Mouse (Mus musculus) neural tube, embryonic 15.5 days (tissue): ENCODE data around the gene Frmd4b. TPM values are rescaled to one million over a fixed set of nuclear protein-coding genes. Genes with fewer than 3 reads are reported as not detected.

Experiments used
- ATAC-seq: fragments of 200-750 bp; cut with Nextera tagmentation; 2 replicates; pipeline ENCODE4 v1.8.0; 2017; ENCODE audit warnings: mild to moderate bottlenecking, moderate TSS enrichment, moderate library complexity; ENCODE audit not compliant: low FRiP score
- H3K27ac ChIP-seq: fragments of 300-500 bp; sonication (generic); replicated peaks from 2 replicates; pipeline ENCODE4 v1.5.1; 2015; ENCODE audit warnings: mild to moderate bottlenecking, inconsistent platforms
- H3K27me3 ChIP-seq: fragments of 300-500 bp; sonication (generic); replicated peaks from 2 replicates; pipeline ENCODE4 v1.6.1; 2015; ENCODE audit warnings: inconsistent platforms
- H3K36me3 ChIP-seq: fragments of 300-500 bp; sonication (generic); 2 replicates; pipeline ENCODE4 v1.6.1; 2015; ENCODE audit warnings: inconsistent platforms
- H3K4me1 ChIP-seq: fragments of 300-500 bp; sonication (generic); 2 replicates; pipeline ENCODE4 v1.6.1; 2015; ENCODE audit warnings: inconsistent platforms
- H3K4me2 ChIP-seq: fragments of 300-500 bp; sonication (generic); 2 replicates; pipeline ENCODE4 v1.6.1; 2015; ENCODE audit warnings: inconsistent platforms, mild to moderate bottlenecking, moderate library complexity
- H3K4me3 ChIP-seq: fragments of 300-500 bp; sonication (generic); replicated peaks from 2 replicates; pipeline ENCODE4 v1.5.1; 2015; ENCODE audit warnings: mild to moderate bottlenecking, inconsistent platforms
- H3K9ac ChIP-seq: fragments of 300-500 bp; sonication (generic); replicated peaks from 2 replicates; pipeline ENCODE4 v1.6.1; 2015; ENCODE audit warnings: mild to moderate bottlenecking, inconsistent platforms
- H3K9me3 ChIP-seq: fragments of 300-500 bp; sonication (generic); replicated peaks from 2 replicates; pipeline ENCODE4 v1.6.1; 2016; ENCODE audit warnings: inconsistent platforms
- WGBS: fragments of 180-500 bp; shearing (Covaris S2); methylation state at CpG from one replicate; pipeline ENCODE4 v1.1.7; 2015; ENCODE audit warnings: mixed read lengths; 5-methylcytosine and 5-hydroxymethylcytosine counted together
- polyA plus RNA-seq: library from polyadenylated mRNA; unstranded; fragments of >200 nt; fragmentation: Nextera tagmentation; extraction: Ambion mirVana; gene quantifications from 2 replicates; pipeline ENCODE4 v1.2.1, GENCODE M21; 2015

Gene Frmd4b
- polyA plus RNA-seq, 1 experiment from 2014 or later = 19.8 TPM

DNA sequence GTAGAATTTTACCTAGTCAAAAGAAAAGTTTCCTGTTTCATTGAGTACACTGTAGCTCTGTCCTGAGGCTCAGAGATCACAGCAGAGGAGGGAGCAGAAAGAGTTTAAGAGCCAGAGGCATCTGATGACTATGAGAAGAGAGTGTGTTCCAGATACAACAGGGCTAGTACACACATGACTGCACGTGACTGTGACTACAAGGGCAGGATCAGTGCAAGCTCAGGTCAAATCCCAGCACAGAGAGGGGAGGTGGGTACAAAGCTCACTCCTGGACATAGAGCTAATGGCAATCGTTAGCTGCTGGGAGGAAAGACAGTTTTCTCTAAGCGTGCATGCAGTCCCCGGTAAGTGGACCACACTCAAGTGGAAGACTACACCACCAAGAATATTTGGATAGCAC is 37.6 kb downstream of the Frmd4b start:
- Histone ChIP-seq H3K36me3 (no peaks in the 10 kb centered on the region), H3K27me3 (no peaks in the 10 kb centered on the region), H3K4me1 (peaks cover 35% of the 10 kb centered on the region), H3K4me2 (no peak overlapping the region), H3K9me3 (no peaks in the 10 kb centered on the region), H3K9ac (no peak overlapping the region), H3K27ac (no peak overlapping the region), H3K4me3 (no peak overlapping the region)
- WGBS = 74% methylated on average over 4 of the region's 4 CpGs
- ATAC-seq = no peak

DNA sequence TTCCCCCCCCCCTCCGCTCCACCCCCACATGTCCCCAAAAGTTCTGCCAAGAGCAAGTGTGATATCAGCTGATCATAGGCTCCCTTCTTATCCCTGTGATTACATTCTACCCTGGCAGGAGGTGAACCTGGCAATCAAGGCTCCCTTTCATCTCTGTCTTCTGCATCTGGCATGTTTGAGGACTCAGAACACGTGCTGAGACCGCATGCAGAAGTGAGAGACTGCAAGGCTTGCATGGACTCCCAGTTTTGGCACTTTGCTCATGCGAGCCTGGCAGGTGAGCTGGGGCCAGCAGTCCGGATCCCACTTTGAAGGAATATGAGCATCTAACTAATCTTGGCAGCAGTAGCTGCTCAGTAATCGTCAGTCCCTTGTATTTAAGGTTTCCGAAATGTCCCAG is 39.1 kb downstream of the Frmd4b start:
- H3K27ac ChIP-seq = no peak overlapping the region
- H3K27me3 ChIP-seq = no peaks in the 10 kb centered on the region
- H3K4me3 ChIP-seq = no peak overlapping the region
- ATAC-seq = no peak
- WGBS = 80% methylated on average over 7 of the region's 7 CpGs
- no peaks in the 10 kb centered on the region for H3K36me3 ChIP-seq
- H3K9ac ChIP-seq = no peak overlapping the region
- peaks cover 32% of the 10 kb centered on the region for H3K4me1 ChIP-seq
- no peaks in the 10 kb centered on the region for H3K9me3 ChIP-seq
- H3K4me2 ChIP-seq = no peak overlapping the region

DNA sequence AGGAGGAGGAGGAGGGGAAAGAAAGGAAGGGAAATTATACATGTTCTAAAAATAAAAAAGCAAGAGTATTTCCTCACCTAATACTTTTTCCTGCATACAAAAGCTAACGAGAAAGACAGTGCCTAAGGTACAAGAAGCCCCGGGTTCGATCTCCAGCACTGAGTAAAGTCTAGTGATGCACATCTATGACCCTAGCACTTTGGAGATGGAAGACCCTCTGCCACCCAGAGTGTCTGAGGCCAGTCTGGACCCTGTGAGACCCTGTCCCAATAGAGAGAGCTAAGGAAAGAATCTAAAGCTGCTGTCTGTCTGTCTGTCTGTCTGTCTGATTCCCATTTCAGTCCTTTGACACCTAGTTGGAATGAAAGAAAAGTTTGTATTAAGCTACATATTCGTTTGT is 40.0 kb downstream of the Frmd4b start:
- no peaks in the 10 kb centered on the region for H3K9me3 ChIP-seq
- ATAC-seq = no peak
- H3K9ac ChIP-seq = no peak overlapping the region
- H3K27me3 ChIP-seq = no peaks in the 10 kb centered on the region
- H3K36me3 ChIP-seq = no peaks in the 10 kb centered on the region
- H3K4me3 ChIP-seq = no peak overlapping the region
- WGBS = 47% methylated on average over 4 of the region's 4 CpGs
- no peak overlapping the region for H3K4me2 ChIP-seq
- peaks cover 25% of the 10 kb centered on the region for H3K4me1 ChIP-seq
- H3K27ac ChIP-seq = 0 out of 2 replicates have a peak overlapping the region, but pooled peaks have one; percentile 49

DNA sequence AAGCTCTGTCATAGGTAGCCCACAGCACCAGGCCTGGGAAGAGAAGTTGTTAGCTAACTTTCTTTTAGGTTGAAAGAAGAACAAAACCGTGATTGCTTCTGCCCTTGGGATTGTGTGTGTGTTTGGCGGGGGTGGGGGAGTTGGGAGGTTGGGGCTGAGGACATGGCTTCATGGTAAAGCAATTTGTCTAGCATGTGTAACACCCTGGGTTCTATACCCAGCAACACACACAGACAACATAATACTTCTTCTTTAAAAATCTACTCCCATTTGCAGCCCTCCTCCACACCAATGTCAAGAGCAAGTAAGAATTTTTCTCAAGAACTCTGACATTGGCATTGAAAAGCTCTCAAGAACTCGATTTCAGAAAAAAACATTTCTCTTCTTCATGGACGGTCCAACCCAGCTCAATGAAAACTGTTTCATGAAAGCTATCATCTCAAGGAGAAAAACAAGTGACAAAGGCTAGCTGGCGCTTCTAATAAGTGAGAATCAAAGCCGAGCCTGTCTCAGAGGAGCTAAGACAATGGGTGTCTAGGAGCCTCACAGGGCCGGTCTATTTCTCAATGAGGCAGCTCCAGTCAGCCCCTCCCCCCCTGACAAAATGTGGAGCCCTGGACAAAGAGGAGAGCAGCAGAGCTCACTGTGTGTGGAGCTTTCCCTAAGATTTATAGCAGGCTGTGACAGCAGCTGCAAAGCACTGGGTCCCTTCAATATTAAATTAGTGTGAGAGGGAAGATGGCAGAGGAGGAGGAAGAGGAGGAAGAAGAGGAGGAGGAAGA is 40.6 kb downstream of the Frmd4b start:
- H3K9ac ChIP-seq = no peak overlapping the region
- peak overlapping the region; percentile 49 for H3K27ac ChIP-seq
- WGBS = 13% methylated on average over 7 of the region's 7 CpGs
- ATAC-seq = peak; percentile 79
- peaks cover 25% of the 10 kb centered on the region for H3K4me1 ChIP-seq
- H3K36me3 ChIP-seq = no peaks in the 10 kb centered on the region
- H3K27me3 ChIP-seq = no peaks in the 10 kb centered on the region
- H3K9me3 ChIP-seq = no peaks in the 10 kb centered on the region
- H3K4me2 ChIP-seq = no peak overlapping the region
- no peak overlapping the region for H3K4me3 ChIP-seq

DNA sequence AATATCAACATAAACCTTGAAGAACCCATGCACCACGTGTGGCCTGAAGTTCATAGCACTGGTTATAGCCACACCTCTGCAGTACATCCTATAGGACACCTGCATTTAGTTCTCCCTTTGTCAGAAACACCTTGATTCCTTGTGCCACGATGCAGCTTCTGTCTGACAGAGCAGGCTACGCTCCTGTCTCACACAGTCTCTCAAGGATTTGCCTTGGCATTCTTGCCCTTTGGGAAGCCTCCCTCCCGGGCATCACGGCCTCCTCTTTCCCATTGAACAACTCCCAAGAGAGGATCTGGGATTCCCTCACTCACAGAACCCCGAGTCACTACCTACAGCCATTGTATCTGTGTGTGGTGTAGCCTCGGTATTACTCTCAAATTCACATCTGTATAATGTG is 41.2 kb downstream of the Frmd4b start:
- no peaks in the 10 kb centered on the region for H3K9me3 ChIP-seq
- H3K4me1 ChIP-seq = peaks cover 25% of the 10 kb centered on the region
- no peak overlapping the region for H3K4me3 ChIP-seq
- no peak overlapping the region for H3K9ac ChIP-seq
- H3K36me3 ChIP-seq = no peaks in the 10 kb centered on the region
- ATAC-seq = no peak
- WGBS = 51% methylated on average over 7 of the region's 7 CpGs
- no peak overlapping the region for H3K4me2 ChIP-seq
- no peaks in the 10 kb centered on the region for H3K27me3 ChIP-seq
- no peak overlapping the region for H3K27ac ChIP-seq

DNA sequence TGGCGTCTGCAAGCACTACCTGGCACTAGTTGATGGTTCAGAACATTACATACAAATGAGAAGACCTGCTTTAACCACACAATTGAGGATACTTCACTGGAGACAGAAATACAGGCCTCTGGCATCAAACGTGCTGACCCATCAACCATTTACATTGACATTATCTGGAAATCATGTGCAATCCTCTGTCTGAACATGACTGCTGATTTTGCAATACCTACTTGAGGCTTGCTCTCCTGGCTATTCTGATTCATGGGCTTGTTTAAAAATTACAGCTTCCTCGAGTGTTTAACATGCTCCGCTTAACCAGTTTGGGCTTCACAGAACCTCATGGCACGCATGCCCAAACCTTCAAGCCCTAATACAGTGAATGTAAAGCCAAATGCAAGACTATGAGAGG is 42.4 kb downstream of the Frmd4b start:
- 90% methylated on average over 5 of the region's 5 CpGs for WGBS
- Histone ChIP-seq H3K27ac (no peak overlapping the region), H3K9me3 (no peaks in the 10 kb centered on the region), H3K4me2 (no peak overlapping the region), H3K9ac (no peak overlapping the region), H3K4me3 (no peak overlapping the region), H3K4me1 (peaks cover 25% of the 10 kb centered on the region), H3K27me3 (no peaks in the 10 kb centered on the region), H3K36me3 (no peaks in the 10 kb centered on the region)
- no peak for ATAC-seq

DNA sequence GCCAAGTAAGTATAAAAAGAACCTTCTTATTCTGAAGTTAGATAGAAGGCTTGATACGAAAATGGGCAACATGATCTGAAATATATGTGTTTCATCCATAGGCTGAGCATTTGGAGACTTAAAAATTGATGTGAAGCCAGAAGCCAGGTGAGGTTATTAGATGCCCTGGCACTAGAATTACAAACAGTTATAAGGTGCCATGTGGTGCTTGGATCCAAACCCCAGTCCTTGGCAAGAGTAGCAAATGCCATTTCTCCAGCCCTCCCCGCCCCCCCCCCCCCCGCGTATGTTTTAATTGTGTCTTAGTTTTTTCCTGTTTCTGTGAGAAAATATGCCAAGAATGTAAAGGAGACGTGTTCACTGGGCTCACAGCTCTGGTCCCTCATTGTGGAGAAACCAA is 45.1 kb downstream of the Frmd4b start:
- H3K36me3 ChIP-seq = no peaks in the 10 kb centered on the region
- 91% methylated on average over 5 of the region's 5 CpGs for WGBS

DNA sequence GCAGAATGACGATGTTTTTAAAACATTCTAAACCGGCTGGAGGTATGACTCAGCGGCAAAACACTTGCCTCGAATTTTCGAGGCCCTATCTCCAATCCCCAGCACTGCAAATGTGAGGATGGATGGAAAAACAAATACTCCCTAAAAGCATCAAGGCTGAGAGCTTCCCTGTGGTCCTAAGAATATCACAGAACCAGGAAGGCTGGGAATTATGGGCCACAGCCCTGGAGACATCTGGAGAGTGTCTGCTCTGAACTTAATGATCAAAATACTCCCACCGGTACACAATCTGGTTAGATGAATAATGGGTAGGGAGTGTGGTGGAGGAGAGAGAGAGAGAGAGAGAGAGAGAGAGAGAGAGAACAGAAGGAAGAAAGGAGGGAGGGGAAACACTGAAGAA is 48.8 kb downstream of the Frmd4b start:
- Histone ChIP-seq H3K4me1 (peaks cover 15% of the 10 kb centered on the region; the same call in 1 of the 2 replicates), H3K4me3 (no peak overlapping the region), H3K27me3 (no peaks in the 10 kb centered on the region), H3K9me3 (no peaks in the 10 kb centered on the region), H3K27ac (no peak overlapping the region), H3K36me3 (no peaks in the 10 kb centered on the region), H3K4me2 (no peak overlapping the region), H3K9ac (no peak overlapping the region)
- no peak for ATAC-seq
- 65% methylated on average over 6 of the region's 6 CpGs for WGBS

More for the DNA sequence above, 45.1 kb downstream of the Frmd4b start:
- Histone ChIP-seq H3K4me2 (no peak overlapping the region), H3K9ac (no peak overlapping the region), H3K4me3 (no peak overlapping the region), H3K9me3 (no peaks in the 10 kb centered on the region), H3K4me1 (peaks cover 16% of the 10 kb centered on the region), H3K27ac (no peak overlapping the region), H3K27me3 (no peaks in the 10 kb centered on the region)
- no peak for ATAC-seq

DNA sequence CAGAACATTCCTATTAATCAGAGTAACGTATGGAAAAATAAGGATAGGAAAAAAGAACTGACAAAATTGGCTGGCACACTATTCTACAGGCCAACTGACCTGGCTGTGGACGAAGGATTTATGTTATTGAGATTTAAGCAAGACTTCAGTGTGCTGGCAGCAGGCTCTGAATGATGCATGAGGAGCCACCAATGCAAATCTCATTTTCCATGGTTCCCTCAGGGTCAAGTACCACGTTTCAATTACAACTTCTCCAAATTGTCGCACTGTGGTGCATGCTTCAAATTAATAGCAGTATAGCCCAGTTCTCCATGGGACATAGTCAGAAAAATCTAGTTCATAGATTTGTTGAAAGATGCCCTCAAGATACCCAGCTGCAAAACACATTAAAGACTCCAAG is 50.6 kb downstream of the Frmd4b start:
- Histone ChIP-seq H3K36me3 (no peaks in the 10 kb centered on the region), H3K27me3 (no peaks in the 10 kb centered on the region), H3K4me2 (no peak overlapping the region), H3K27ac (no peak overlapping the region), H3K9ac (no peak overlapping the region), H3K4me3 (no peak overlapping the region), H3K4me1 (peaks cover 15% of the 10 kb centered on the region; the same call in 1 of the 2 replicates), H3K9me3 (no peaks in the 10 kb centered on the region)
- ATAC-seq = no peak; the same call in 1 of the 2 replicates
- 17% methylated on average over 4 of the region's 4 CpGs for WGBS

DNA sequence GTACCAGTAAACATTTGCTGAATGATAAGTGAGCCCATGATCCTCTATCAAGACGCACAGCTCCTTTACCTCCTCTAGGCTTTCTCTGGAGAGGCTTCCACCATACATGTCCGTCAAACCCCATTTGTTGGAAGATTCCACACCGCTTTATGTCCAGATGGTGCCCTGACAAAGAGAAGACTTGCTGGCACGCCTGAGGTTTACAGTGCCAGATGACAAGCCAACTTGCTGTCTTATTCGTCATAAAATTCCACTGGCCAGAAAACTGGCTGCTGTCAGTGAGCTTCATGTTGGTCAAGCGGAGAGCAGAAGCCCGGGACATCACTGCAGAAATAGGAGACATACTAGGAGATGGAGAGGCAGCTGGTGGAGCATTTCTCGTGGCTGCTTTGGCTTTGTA is 60.2 kb downstream of the Frmd4b start:
- no peak overlapping the region; the same call in 1 of the 2 replicates for H3K27ac ChIP-seq

DNA sequence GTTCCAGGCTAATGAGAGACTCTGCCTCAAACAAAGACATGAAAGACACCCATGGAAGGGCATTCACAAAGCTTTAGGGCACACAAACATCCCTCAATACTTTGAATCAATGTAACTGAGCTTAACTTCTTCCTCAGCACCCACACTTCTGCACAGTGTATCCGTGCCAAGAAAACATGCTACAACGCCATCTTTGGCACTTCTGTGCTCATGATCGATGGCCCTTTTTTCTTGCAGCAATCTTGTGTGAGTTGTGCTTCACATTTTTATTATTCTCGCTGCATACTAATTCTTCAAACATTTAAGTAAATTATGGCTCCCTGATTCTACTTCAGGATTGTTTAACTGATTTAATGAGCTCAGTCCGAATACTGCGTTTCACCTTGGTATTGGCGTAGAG is 61.7 kb downstream of the Frmd4b start:
- H3K36me3 ChIP-seq = no peaks in the 10 kb centered on the region
- H3K4me1 ChIP-seq = peaks cover 63% of the 10 kb centered on the region
- no peaks in the 10 kb centered on the region for H3K9me3 ChIP-seq
- H3K9ac ChIP-seq = no peak overlapping the region
- no peak for ATAC-seq
- WGBS = 78% methylated on average over 7 of the region's 7 CpGs
- H3K4me2 ChIP-seq = no peak overlapping the region
- H3K4me3 ChIP-seq = no peak overlapping the region
- H3K27me3 ChIP-seq = no peaks in the 10 kb centered on the region
- H3K27ac ChIP-seq = no peak overlapping the region

More for the DNA sequence above, 60.2 kb downstream of the Frmd4b start:
- 60% methylated on average over 8 of the region's 8 CpGs for WGBS
- no peak overlapping the region for H3K9ac ChIP-seq
- no peak for ATAC-seq
- no peaks in the 10 kb centered on the region for H3K27me3 ChIP-seq
- H3K4me2 ChIP-seq = no peak overlapping the region
- no peaks in the 10 kb centered on the region for H3K36me3 ChIP-seq
- no peaks in the 10 kb centered on the region for H3K9me3 ChIP-seq
- no peak overlapping the region for H3K4me3 ChIP-seq
- peaks cover 49% of the 10 kb centered on the region for H3K4me1 ChIP-seq

DNA sequence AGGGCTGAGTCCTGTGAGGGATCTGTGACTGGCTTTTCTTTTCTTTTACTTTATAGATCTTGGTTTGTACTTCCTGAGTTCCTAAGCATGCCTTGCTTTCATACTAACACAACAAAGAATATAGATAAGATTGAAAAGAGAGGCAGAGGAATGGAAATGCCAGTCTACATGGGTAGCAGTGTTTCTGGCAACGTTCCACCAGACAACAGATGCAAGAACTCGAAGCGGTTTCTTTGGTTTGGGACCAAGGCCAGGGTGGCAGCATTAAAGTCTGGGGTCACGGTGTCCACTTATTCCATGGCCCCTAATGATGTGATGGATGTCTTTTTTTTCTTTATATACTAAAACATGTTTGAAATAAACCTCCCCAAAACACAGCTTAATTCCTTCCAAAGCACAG is 63.9 kb downstream of the Frmd4b start:
- Histone ChIP-seq H3K36me3 (no peaks in the 10 kb centered on the region), H3K9ac (no peak overlapping the region), H3K4me2 (no peak overlapping the region), H3K4me1 (peaks cover 80% of the 10 kb centered on the region), H3K27ac (peak overlapping the region; percentile 72; the same call in 1 of the 2 replicates), H3K27me3 (no peaks in the 10 kb centered on the region), H3K4me3 (no peak overlapping the region), H3K9me3 (no peaks in the 10 kb centered on the region)
- ATAC-seq = no peak
- 45% methylated on average over 4 of the region's 4 CpGs for WGBS
